Mouse (Mus musculus) C2C12 (cell line): ENCODE results near the gene Rab28.

Experiments used
- CTCF ChIP-seq: IDR thresholded peaks from one replicate; pipeline ENCODE4 v1.5.1; 2011; ENCODE audit not compliant: control insufficient read depth, insufficient read depth, insufficient read length
- FOSL1 ChIP-seq: IDR thresholded peaks from one replicate; pipeline ENCODE4 v1.8.0; 2011; ENCODE audit warnings: mild to moderate bottlenecking, low read length; ENCODE audit not compliant: poor library complexity, insufficient read depth, severe bottlenecking
- MAX ChIP-seq: IDR thresholded peaks from one replicate; pipeline ENCODE4 v1.6.1; 2011; ENCODE audit warnings: mild to moderate bottlenecking, control low read depth
- MYOG ChIP-seq: IDR thresholded peaks from one replicate; pipeline ENCODE4 v1.6.1; 2011; ENCODE audit not compliant: control insufficient read depth, insufficient read length; ENCODE audit errors: extremely low read depth
- USF1 ChIP-seq: IDR thresholded peaks from one replicate; pipeline ENCODE4 v1.6.1; 2011; ENCODE audit warnings: low read depth, mild to moderate bottlenecking, control low read depth, moderate library complexity

DNA sequence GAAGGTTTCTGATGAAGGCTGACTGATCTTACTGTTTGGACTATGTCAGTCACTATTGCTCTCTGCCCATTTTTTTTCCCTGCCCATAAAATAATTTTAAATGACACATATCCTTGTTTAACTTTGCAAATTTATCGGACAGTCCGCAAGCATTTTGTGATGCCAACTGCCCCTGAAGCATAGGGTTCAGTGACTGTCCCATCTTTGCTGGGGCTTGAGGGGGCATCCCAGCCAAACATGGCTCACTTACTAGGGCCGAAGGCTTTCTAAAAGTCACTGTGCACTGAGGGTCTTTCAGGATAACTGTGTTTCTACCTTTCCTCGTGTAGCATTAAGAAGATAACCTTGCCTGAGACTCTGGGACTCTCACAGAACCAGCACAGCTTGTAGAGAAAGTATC lies 44.8 kb upstream of the Rab28 start:
- TF ChIP-seq CTCF (no peak), USF1 (no peak), MAX (no peak), MYOG (no peak), FOSL1 (no peak)
